Mouse (Mus musculus) heart, postnatal 14 days (tissue): Measurements from ENCODE around the gene Anln. TPM values are rescaled to one million over a fixed set of nuclear protein-coding genes. Genes with fewer than 3 reads are reported as not detected.
"Not testable (repeated sequence)": the region's sequence is repeated elsewhere in the genome, so short reads cannot be mapped to it uniquely, and the experiment has no call there.

Experiments
- DNase-seq, 2 experiments: peaks; one replicate each; pipeline ENCODE4 v3.0.0; 2021 to 2022
- intact Hi-C: fragments of 180-260 bp; cut with DNase I; formaldehyde crosslinking; loops from one replicate; pipeline ENCODE4 v1.15.1; 2025
- long read RNA-seq, 2 experiments: library from polyadenylated mRNA; stranded (forward); transcript quantifications; one replicate each; pipeline ENCODE4 v2.0.0; 2021
- total RNA-seq, 2 experiments: library from RNA; stranded (reverse); gene quantifications; 2 replicates each; pipeline ENCODE4 v1.2.3; 2021

Anln gene
- total RNA-seq = 1 to 10 TPM; 6.0 to 9.2 TPM
- long read RNA-seq, experiment 1, full-length matches to known transcripts = 2 of 5 reads
- long read RNA-seq, experiment 1, partial matches to known transcripts = 3 of 5 reads
- long read RNA-seq, experiment 1, other reads (novel, unspliced or antisense) = 0 of 5 reads
- long read RNA-seq, experiment 2, full-length matches to known transcripts = 1 of 2 reads
- long read RNA-seq, experiment 2, partial matches to known transcripts = 0 of 2 reads
- long read RNA-seq, experiment 2, other reads (novel, unspliced or antisense) = 1 of 2 reads

- DNase-seq = peak; percentile 93 to 96
- intact Hi-C loops = loop anchor here (5.0 kb wide), 1 partner anchor 162 kb away; the partner anchor contains the start of gene Zfp809
Observed at GRCm38 (mm10) chr9:22389021-22389476, at the start of gene Anln. Gene Anln (minus strand): TSS chr9:22389188.

- intact Hi-C loops = no loop called here
- no peak for DNase-seq
Observed at GRCm38 (mm10) chr9:22434101-22434500, 45.1 kb upstream of the Anln start.

- no peak for DNase-seq
- intact Hi-C loops = no loop called here
Observed at GRCm38 (mm10) chr9:22433221-22433620, 44.2 kb upstream of the Anln start.

- DNase-seq = no peak
- intact Hi-C loops = no loop called here
Observed at GRCm38 (mm10) chr9:22430315-22430840, 41.4 kb upstream of the Anln start.

- intact Hi-C loops = no loop called here
- no peak for DNase-seq
Observed at GRCm38 (mm10) chr9:22429533-22430241, 40.7 kb upstream of the Anln start.

GRCm38 (mm10) chr9:22428666-22429410 lies 39.9 kb upstream of the Anln start:
- intact Hi-C loops = no loop called here
- no peak for DNase-seq

GRCm38 (mm10) chr9:22428028-22428665 lies 39.2 kb upstream of the Anln start:
- no peak for DNase-seq
- intact Hi-C loops = no loop called here

- no peak for DNase-seq
- intact Hi-C loops = no loop called here
Observed at GRCm38 (mm10) chr9:22424719-22425118, 35.7 kb upstream of the Anln start.

GRCm38 (mm10) chr9:22424196-22424595 lies 35.2 kb upstream of the Anln start:
- intact Hi-C loops = no loop called here
- no peak for DNase-seq

GRCm38 (mm10) chr9:22423507-22423906 lies 34.5 kb upstream of the Anln start:
- no peak for DNase-seq
- intact Hi-C loops = no loop called here

GRCm38 (mm10) chr9:22422559-22422958 lies 33.6 kb upstream of the Anln start:
- DNase-seq = no peak
- intact Hi-C loops = no loop called here

GRCm38 (mm10) chr9:22420491-22420890 lies 31.5 kb upstream of the Anln start:
- peak in 1 of 2 experiments; percentile 15 for DNase-seq
- intact Hi-C loops = no loop called here

GRCm38 (mm10) chr9:22419877-22420276 lies 30.9 kb upstream of the Anln start:
- DNase-seq = no peak
- intact Hi-C loops = no loop called here

- DNase-seq = no peak
- intact Hi-C loops = no loop called here
Observed at GRCm38 (mm10) chr9:22417547-22417946, 28.6 kb upstream of the Anln start.

- intact Hi-C loops = no loop called here
- DNase-seq = no peak
Observed at GRCm38 (mm10) chr9:22416187-22416586, 27.2 kb upstream of the Anln start.

- intact Hi-C loops = no loop called here
- DNase-seq = peak; percentile 95 to 97
Observed at GRCm38 (mm10) chr9:22411002-22411857, 22.2 kb upstream of the Anln start, which contains the start of gene 9530077C05Rik. Gene 9530077C05Rik (plus strand): TSS chr9:22411513.

GRCm38 (mm10) chr9:22409501-22409900 lies 20.5 kb upstream of the Anln start:
- intact Hi-C loops = loop anchor here (5.0 kb wide), 1 partner anchor 252 kb away; the partner anchor contains the start of gene Pigyl

GRCm38 (mm10) chr9:22408344-22408743 lies 19.4 kb upstream of the Anln start:
- intact Hi-C loops = loop anchor here (5.0 kb wide), 1 partner anchor 251 kb away; the partner anchor contains the start of gene Pigyl
- not testable (repeated sequence) for DNase-seq

More at GRCm38 (mm10) chr9:22409501-22409900, 20.5 kb upstream of the Anln start:
- no peak for DNase-seq

GRCm38 (mm10) chr9:22407633-22408032 lies 18.6 kb upstream of the Anln start:
- intact Hi-C loops = loop anchor here (5.0 kb wide), 1 partner anchor 250 kb away; the partner anchor contains the start of gene Pigyl
- not testable (repeated sequence) for DNase-seq
